Mouse (Mus musculus) heart, embryonic 12.5 days (tissue): ENCODE measurements around the gene Wfdc16. TPM values are rescaled to one million over a fixed set of nuclear protein-coding genes. Genes with fewer than 3 reads are reported as not detected.
"Not testable (repeated sequence)": the region's sequence is repeated elsewhere in the genome, so short reads cannot be mapped to it uniquely, and the experiment has no call there.

Experiments
- ATAC-seq: fragments of 200-750 bp; cut with Nextera tagmentation; 2 replicates; pipeline ENCODE4 v1.8.0; 2017; ENCODE audit warnings: moderate TSS enrichment, moderate library complexity; ENCODE audit not compliant: insufficient number of reproducible peaks, low FRiP score
- H3K27ac ChIP-seq: fragments of 300-500 bp; sonication (generic); 2 replicates; pipeline ENCODE4 v1.5.1; 2016; ENCODE audit warnings: mild to moderate bottlenecking, moderate library complexity; ENCODE audit not compliant: poor library complexity, severe bottlenecking
- H3K27me3 ChIP-seq: fragments of 300-500 bp; sonication (generic); replicated peaks from 2 replicates; pipeline ENCODE4 v1.6.1; 2016; ENCODE audit warnings: mild to moderate bottlenecking, moderate library complexity
- H3K36me3 ChIP-seq: fragments of 300-500 bp; sonication (generic); 2 replicates; pipeline ENCODE4 v1.6.1; 2016; ENCODE audit warnings: mild to moderate bottlenecking, moderate library complexity
- H3K4me1 ChIP-seq: fragments of 300-500 bp; sonication (generic); replicated peaks from 2 replicates; pipeline ENCODE4 v1.6.1; 2016; ENCODE audit warnings: mild to moderate bottlenecking
- H3K4me2 ChIP-seq: fragments of 300-500 bp; sonication (generic); 2 replicates; pipeline ENCODE4 v1.6.1; 2016; ENCODE audit warnings: mild to moderate bottlenecking, moderate library complexity
- H3K4me3 ChIP-seq: fragments of 300-500 bp; sonication (generic); 2 replicates; pipeline ENCODE4 v1.5.1; 2016; ENCODE audit warnings: mild to moderate bottlenecking
- H3K9ac ChIP-seq: fragments of 300-500 bp; sonication (generic); 2 replicates; pipeline ENCODE4 v1.6.1; 2016; ENCODE audit warnings: mild to moderate bottlenecking, moderate library complexity
- H3K9me3 ChIP-seq: fragments of 300-500 bp; sonication (generic); replicated peaks from 2 replicates; pipeline ENCODE4 v1.6.1; 2016; ENCODE audit warnings: mild to moderate bottlenecking, moderate library complexity
- WGBS: fragments of 180-500 bp; shearing (Covaris S2); methylation state at CpG from one replicate; pipeline ENCODE4 v1.1.7; 2016; 5-methylcytosine and 5-hydroxymethylcytosine counted together
- polyA plus RNA-seq: library from polyadenylated mRNA; unstranded; fragments of >200 nt; fragmentation: Nextera tagmentation; extraction: Ambion mirVana; gene quantifications from 2 replicates; pipeline ENCODE4 v1.2.1, GENCODE M21; 2016

Wfdc16 gene
- polyA plus RNA-seq, 1 experiment from 2014 or later, result not detected

DNA sequence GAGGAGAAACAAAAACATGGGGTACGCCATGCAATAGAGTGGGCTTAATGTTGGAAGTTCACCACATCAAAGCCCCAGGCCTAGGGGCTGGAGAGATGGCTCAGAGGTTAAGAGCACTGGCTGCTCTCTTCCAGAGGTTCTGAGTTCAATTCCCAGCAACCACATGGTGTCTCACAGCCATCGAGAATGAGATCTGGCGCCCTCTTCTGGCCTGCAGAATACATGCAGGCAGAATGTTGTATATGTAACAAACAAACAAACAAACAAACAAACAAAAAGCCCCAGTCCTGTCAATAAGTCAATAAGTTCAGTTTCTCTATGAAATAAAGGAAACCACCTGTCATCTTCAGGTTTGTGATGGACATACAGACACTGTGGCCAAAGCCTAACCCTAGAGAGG lies 38.4 kb downstream of the Wfdc16 start:
- Histone ChIP-seq H3K4me1 (no peaks in the 10 kb centered on the region), H3K4me2 (no peak overlapping the region), H3K4me3 (no peak overlapping the region), H3K27me3 (no peaks in the 10 kb centered on the region), H3K9me3 (peaks cover 13% of the 10 kb centered on the region; the same call in 1 of the 2 replicates), H3K27ac (no peak overlapping the region), H3K36me3 (no peaks in the 10 kb centered on the region), H3K9ac (no peak overlapping the region)
- WGBS, result 57% methylated on average over 3 of the region's 3 CpGs
- ATAC-seq, result no peak

DNA sequence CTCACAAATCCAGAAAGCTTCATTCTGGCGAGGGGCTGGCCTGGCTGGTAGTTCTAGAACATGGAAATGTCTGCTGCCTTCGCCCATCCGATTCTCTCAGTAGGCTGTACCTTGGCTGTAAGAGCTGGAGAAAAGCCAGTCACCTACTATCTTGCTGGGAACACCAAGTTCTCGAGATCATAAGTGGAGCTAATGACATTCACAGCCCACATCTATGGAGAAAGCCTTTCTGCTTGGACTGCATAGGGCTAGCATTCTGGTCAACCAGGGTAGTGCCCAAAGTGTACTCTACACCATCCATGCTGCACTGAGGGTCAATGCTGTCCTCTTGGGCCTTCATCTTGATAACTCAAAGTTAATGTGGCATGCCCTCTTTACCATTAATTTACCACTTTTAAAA lies 45.1 kb downstream of the Wfdc16 start, which contains the start of gene Eppin:
TSS of gene Eppin (minus strand) at position 101 of the 400 bp plus-strand sequence.
- no peak for ATAC-seq
- Histone ChIP-seq H3K36me3 (no peaks in the 10 kb centered on the region), H3K27ac (no peak within 1 kb of the TSS), H3K9me3 (no peaks in the 10 kb centered on the region), H3K4me3 (no peak within 1 kb of the TSS), H3K9ac (no peak within 1 kb of the TSS), H3K4me2 (no peak within 1 kb of the TSS), H3K27me3 (peaks cover 7% of the 10 kb centered on the region), H3K4me1 (no peaks in the 10 kb centered on the region)
- 71% methylated on average over 4 of the region's 4 CpGs for WGBS

- no peak for ATAC-seq
Measured at GRCm38 (mm10) chr2:164592014-164592413, 46.6 kb downstream of the Wfdc16 start.

GRCm38 (mm10) chr2:164585025-164585725 lies 53.4 kb downstream of the Wfdc16 start, which contains the start of gene Wfdc6a:
Gene Wfdc6a, minus strand, starts transcription at chr2:164585447.
- not testable (repeated sequence) for H3K4me3 ChIP-seq, ATAC-seq, H3K27ac ChIP-seq

More at GRCm38 (mm10) chr2:164592014-164592413, 46.6 kb downstream of the Wfdc16 start:
- Histone ChIP-seq H3K27ac (no peak overlapping the region), H3K4me2 (no peak overlapping the region), H3K4me1 (no peaks in the 10 kb centered on the region), H3K4me3 (no peak overlapping the region), H3K9ac (no peak overlapping the region), H3K36me3 (no peaks in the 10 kb centered on the region), H3K9me3 (no peaks in the 10 kb centered on the region), H3K27me3 (peaks cover 14% of the 10 kb centered on the region)
- WGBS, result 8% methylated on average over 4 of the region's 4 CpGs

More at GRCm38 (mm10) chr2:164585025-164585725, 53.4 kb downstream of the Wfdc16 start, which contains the start of gene Wfdc6a:
- H3K4me2 ChIP-seq, H3K9ac ChIP-seq, H3K36me3 ChIP-seq, H3K9me3 ChIP-seq, H3K4me1 ChIP-seq: not testable (repeated sequence)
- H3K27me3 ChIP-seq, result peaks cover 12% of the 10 kb centered on the region
- WGBS, result 63% methylated on average over 13 of the region's 13 CpGs

Other genes with a start within 250 kb of the Wfdc16 start
- 0.44 and 1.2 TPM in 2 replicates for gene Slpi, start 249.7 kb downstream of the Wfdc16 start, polyA plus RNA-seq
- gene Rbpjl, start 235.7 kb downstream of the Wfdc16 start, polyA plus RNA-seq, result 0.19 and 0.28 TPM in 2 replicates
- 6.2 and 6.4 TPM in 2 replicates for gene Matn4, start 233.6 kb downstream of the Wfdc16 start, polyA plus RNA-seq
- gene Sdc4, start 194.9 kb downstream of the Wfdc16 start, polyA plus RNA-seq, result 40.1 and 40.6 TPM in 2 replicates
- 36.4 and 40.3 TPM in 2 replicates for gene Sys1, start 181.8 kb downstream of the Wfdc16 start, polyA plus RNA-seq
- 11.8 and 16.9 TPM in 2 replicates for gene Gm20458, start 177.8 kb downstream of the Wfdc16 start, polyA plus RNA-seq
- 0.19 TPM in 1 of 2 replicates, not detected in the other for gene Trp53tg5, start 165.1 kb downstream of the Wfdc16 start, polyA plus RNA-seq
- gene Dbndd2, start 152.7 kb downstream of the Wfdc16 start, polyA plus RNA-seq, result 7.3 and 11.3 TPM in 2 replicates
- gene Pigt, start 141.3 kb downstream of the Wfdc16 start, polyA plus RNA-seq, result 53.4 and 54.3 TPM in 2 replicates
- 3.1 and 3.3 TPM in 2 replicates for gene Wfdc2, start 76.4 kb downstream of the Wfdc16 start, polyA plus RNA-seq
- not detected in 2 replicates for gene Spint3, start 65.3 kb downstream of the Wfdc16 start, polyA plus RNA-seq
- gene Wfdc6a, start 53.3 kb downstream of the Wfdc16 start, polyA plus RNA-seq, result 0.29 and 0.32 TPM in 2 replicates
- gene Eppin, start 45.2 kb downstream of the Wfdc16 start, polyA plus RNA-seq, result not detected in 2 replicates
- not detected in 2 replicates for gene Wfdc6b, start 25.3 kb downstream of the Wfdc16 start, polyA plus RNA-seq
- not detected in 2 replicates for gene Wfdc8, start 25.2 kb downstream of the Wfdc16 start, polyA plus RNA-seq
- gene Wfdc10, start 17.2 kb upstream of the Wfdc16 start, polyA plus RNA-seq, result not detected in 2 replicates
- gene Wfdc9, start 17.8 kb upstream of the Wfdc16 start, polyA plus RNA-seq, result not detected in 2 replicates
- not detected in 2 replicates for gene Wfdc11, start 35.3 kb upstream of the Wfdc16 start, polyA plus RNA-seq
- not detected in 2 replicates for gene Wfdc13, start 46.3 kb upstream of the Wfdc16 start, polyA plus RNA-seq
- 0.35 TPM in 1 of 2 replicates, not detected in the other for gene Spint4, start 59.7 kb upstream of the Wfdc16 start, polyA plus RNA-seq
- gene Spint5, start 76.5 kb upstream of the Wfdc16 start, polyA plus RNA-seq, result not detected in 2 replicates
- gene Wfdc3, start 107.1 kb upstream of the Wfdc16 start, polyA plus RNA-seq, result 0.32 and 0.71 TPM in 2 replicates
- gene Dnttip1, start 107.2 kb upstream of the Wfdc16 start, polyA plus RNA-seq, result 62.9 and 71.0 TPM in 2 replicates
- gene Ube2c, start 131.1 kb upstream of the Wfdc16 start, polyA plus RNA-seq, result 455 and 459 TPM in 2 replicates
- 0.36 and 1.6 TPM in 2 replicates for gene Tnnc2, start 141.2 kb upstream of the Wfdc16 start, polyA plus RNA-seq
- gene Snx21, start 147.0 kb upstream of the Wfdc16 start, polyA plus RNA-seq, result 30.8 and 31.7 TPM in 2 replicates
- 14.9 and 16.1 TPM in 2 replicates for gene Acot8, start 166.1 kb upstream of the Wfdc16 start, polyA plus RNA-seq
- 5.4 and 6.7 TPM in 2 replicates for gene Zswim3, start 166.3 kb upstream of the Wfdc16 start, polyA plus RNA-seq
- 9.8 and 10.1 TPM in 2 replicates for gene Zswim1, start 183.9 kb upstream of the Wfdc16 start, polyA plus RNA-seq
- gene Spata25, start 189.7 kb upstream of the Wfdc16 start, polyA plus RNA-seq, result not detected in 2 replicates
- 169 and 175 TPM in 2 replicates for gene Ctsa, start 194.1 kb upstream of the Wfdc16 start, polyA plus RNA-seq
- 45.0 and 45.5 TPM in 2 replicates for gene Neurl2, start 194.7 kb upstream of the Wfdc16 start, polyA plus RNA-seq
- 9.7 and 9.9 TPM in 2 replicates for gene Pltp, start 218.9 kb upstream of the Wfdc16 start, polyA plus RNA-seq
- gene Pcif1, start 240.5 kb upstream of the Wfdc16 start, polyA plus RNA-seq, result 52.1 and 53.1 TPM in 2 replicates